Mouse (Mus musculus) layer of hippocampus, adult 2 months (tissue): ENCODE results near the gene Dock2. TPM values are rescaled to one million over a fixed set of nuclear protein-coding genes. Genes with fewer than 3 reads are reported as not detected.
"Not testable (repeated sequence)": the region's sequence is repeated elsewhere in the genome, so short reads cannot be mapped to it uniquely, and the experiment has no call there.

Source experiments
- DNase-seq, 2 experiments: peaks; one replicate each; pipeline ENCODE4 v3.0.0; 2022; ENCODE audit warnings: low spot score in 2 of 2
- H3K27ac ChIP-seq: fragments of 200-600 bp; 2 replicates; pipeline ENCODE4 v1.8.1; 2022
- H3K4me3 ChIP-seq: fragments of 200-600 bp; 2 replicates; pipeline ENCODE4 v1.8.1; 2022; ENCODE audit warnings: mild to moderate bottlenecking
- CTCF ChIP-seq: fragments of 200-600 bp; conservative IDR thresholded peaks from 2 replicates; pipeline ENCODE4 v1.8.1; 2022; ENCODE audit warnings: antibody characterized with exemption, mild to moderate bottlenecking, moderate library complexity
- long read RNA-seq, 2 experiments: library from polyadenylated mRNA; stranded (forward); transcript quantifications; one replicate each; pipeline ENCODE4 v2.0.0; 2021; ENCODE audit warnings: borderline mapping rate in 2 of 2
- total RNA-seq, 2 experiments: library from RNA; stranded (reverse); gene quantifications; 2 replicates each; pipeline ENCODE4 v1.2.3; 2021

Gene Dock2
- total RNA-seq, result 1 to 10 TPM; 3.1 to 3.4 TPM
- long read RNA-seq, experiment 1, full-length matches to known transcripts, result 1 of 2 reads
- long read RNA-seq, experiment 1, partial matches to known transcripts, result 0 of 2 reads
- long read RNA-seq, experiment 1, other reads (novel, unspliced or antisense), result 1 of 2 reads
- long read RNA-seq, experiment 2, full-length matches to known transcripts, result 1 of 1 reads
- long read RNA-seq, experiment 2, partial matches to known transcripts, result 0 of 1 reads
- long read RNA-seq, experiment 2, other reads (novel, unspliced or antisense), result 0 of 1 reads

DNA sequence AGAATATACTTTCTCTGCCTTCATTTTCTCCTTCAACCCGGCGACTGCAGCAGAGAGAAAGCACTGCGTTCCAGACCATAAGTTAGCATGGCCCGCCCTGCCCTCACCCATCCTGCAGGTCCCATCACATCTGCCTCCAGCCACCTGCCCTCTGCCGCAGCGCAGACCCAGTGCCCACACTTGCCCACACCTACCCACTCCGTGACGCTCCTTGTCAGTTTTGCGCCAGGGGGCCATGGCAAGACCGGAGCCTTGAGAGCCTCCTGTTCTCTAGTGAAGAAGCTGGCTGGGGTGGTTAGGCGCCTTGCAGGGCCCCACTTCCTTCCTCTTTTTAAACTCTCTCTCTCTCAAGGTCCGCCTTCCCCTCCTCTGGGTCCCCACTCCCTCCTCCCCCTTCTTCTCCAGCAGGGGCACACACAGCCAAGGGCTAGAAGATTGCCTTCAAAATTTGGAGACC lies at the start of gene Dock2:
Gene Dock2, minus strand, starts transcription at position 306 of the 457 bp plus-strand sequence.
- no peak for TF ChIP-seq CTCF
- no peak for DNase-seq
- no peak within 1 kb of the TSS; the same call in 1 of the 2 replicates for H3K4me3 ChIP-seq
- no peak within 1 kb of the TSS for H3K27ac ChIP-seq

DNA sequence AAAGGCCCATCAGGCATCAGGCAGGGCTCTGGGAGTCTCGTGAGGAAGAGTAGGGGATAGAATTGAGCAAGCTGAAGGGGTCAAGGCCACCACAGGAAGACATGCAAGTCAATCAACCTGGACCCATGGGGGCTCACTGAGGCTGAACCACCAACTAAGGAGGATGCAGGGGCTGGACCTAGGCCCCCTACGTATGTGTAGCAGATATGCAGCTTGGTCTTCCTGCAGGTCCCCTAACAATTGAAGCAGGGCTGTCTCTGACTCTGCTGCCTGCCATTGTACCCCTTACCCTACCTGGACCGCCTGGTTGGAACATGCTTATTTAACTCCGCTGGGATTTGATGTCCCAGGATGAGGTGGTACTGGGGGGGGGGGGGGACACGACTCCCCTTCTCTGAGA lies 49.0 kb upstream of the Dock2 start:
- DNase-seq, result no peak
- Histone ChIP-seq H3K27ac (no peak overlapping the region), H3K4me3 (no peak overlapping the region; the same call in 1 of the 2 replicates)
- no peak for TF ChIP-seq CTCF

DNA sequence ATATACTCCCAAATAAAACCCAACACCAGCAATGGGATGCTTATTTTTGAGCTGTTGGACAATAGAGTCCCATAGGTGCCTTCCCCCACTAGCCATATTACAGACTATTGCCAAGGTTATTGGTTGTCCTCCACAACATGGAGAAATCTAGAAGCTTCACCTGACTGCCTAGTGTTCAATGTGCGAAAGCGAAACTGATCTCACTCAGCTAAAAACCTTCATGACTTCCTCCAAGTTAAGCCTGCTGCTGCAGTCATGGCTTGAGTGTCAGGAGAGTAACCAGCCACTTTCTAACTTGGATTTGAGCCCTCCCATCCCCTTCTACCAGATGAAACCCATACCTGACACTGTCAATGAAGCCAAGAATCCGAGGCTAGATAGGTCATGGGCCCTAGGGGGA lies 44.1 kb upstream of the Dock2 start:
- Histone ChIP-seq H3K4me3 (no peak overlapping the region), H3K27ac (no peak overlapping the region)
- TF ChIP-seq CTCF, result no peak
- no peak for DNase-seq

DNA sequence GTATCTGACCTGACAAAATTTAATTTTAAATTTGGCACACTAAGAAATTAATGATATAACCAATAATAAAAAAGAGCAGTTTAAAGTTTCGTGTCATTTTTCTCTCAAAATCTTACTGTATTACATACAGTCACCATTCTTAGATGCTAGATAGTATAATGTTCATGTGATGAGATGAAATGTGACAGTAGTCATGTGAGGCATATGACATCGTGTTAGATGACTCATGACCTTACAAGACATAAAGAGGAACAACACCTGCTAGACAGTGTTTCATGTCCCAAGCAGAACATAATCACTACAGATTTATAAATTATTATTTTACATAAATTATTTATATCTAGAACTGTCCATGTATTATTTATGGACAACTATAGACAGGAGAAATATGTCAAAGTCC lies 43.2 kb upstream of the Dock2 start:
- TF ChIP-seq CTCF, result no peak
- no peak overlapping the region for H3K4me3 ChIP-seq
- no peak overlapping the region for H3K27ac ChIP-seq
- DNase-seq, result no peak

DNA sequence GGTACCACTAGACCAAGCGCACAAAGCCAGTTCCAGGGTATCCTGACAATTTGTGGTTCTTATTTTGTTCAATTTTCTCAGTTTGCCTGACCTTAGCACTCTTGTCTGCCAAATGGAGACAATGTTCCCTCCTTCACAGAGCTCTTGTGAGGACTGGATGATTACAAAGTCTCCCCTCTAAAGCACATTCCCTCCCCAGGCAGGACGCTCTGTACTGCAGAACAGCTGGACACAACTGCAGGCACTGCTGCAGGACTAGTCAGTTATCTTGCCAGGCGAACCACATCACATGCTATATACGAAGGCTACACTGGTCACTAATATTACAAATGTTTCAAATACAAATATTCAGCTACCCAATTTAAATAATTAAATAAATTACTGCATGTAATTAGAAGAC lies 41.1 kb upstream of the Dock2 start:
- no peak overlapping the region for H3K4me3 ChIP-seq
- DNase-seq, result no peak
- no peak for TF ChIP-seq CTCF
- no peak overlapping the region for H3K27ac ChIP-seq

DNA sequence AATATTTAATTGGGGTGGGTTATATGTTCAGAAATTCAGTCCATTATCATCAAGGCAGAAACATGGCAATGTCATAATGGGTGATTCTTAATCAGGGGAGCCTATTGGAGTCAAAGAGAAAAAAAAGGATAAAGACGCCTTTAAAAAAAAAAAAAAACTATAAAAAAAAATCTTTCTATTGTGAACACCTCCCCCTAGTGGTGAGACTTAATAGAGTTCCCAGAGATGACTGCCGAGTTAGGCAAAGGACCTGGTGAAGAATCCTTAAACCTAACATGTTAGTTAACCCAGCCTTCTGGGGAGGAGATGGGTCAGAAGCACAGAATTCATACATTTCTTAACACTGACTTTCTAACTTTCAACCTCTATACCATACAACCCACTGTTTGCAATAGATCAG lies 31.1 kb upstream of the Dock2 start:
- no peak overlapping the region for H3K4me3 ChIP-seq
- no peak overlapping the region for H3K27ac ChIP-seq
- DNase-seq, result peak in 1 of 2 experiments; percentile 16
- TF ChIP-seq CTCF, result peak; percentile 87

DNA sequence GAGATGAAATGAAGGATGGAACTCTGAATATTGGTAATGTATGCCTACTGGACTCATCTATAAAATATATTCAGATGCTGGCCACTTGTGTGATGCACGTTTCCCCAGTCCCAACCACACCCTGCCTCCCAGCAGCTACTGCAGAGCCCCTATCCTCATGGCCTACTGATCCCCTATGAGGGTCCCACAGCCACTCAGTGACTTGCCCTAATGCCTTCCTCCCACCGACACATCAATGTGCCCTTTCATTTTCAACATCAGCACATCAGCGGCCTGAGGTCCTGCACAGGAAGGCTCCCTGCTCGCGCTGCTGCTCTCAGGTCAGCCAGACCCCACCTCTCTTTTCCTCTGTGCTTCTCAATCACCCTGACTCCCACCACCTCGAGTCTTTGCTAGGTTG lies 30.6 kb upstream of the Dock2 start:
- no peak overlapping the region for H3K27ac ChIP-seq
- TF ChIP-seq CTCF, result no peak
- H3K4me3 ChIP-seq, result no peak overlapping the region
- DNase-seq, result no peak

DNA sequence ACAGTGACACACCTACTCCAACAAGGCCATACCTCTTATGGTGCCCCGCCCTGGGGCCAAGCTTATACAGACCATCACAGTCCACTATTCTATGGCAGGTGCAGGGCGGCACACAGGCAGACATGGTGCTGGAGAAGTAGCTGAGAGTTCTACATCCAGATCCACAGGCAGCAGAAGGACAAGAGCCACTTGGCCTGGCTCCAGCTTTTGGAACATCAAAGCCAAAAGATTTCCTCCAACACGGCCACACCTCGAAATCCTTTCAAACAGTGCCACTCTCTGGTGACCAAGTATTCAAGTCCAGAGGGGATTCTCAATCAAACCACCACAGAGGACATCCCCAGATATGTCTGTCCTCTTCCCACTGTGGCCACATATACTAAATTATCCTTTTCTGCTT lies 21.3 kb upstream of the Dock2 start:
- DNase-seq, H3K4me3 ChIP-seq: not testable (repeated sequence)

DNA sequence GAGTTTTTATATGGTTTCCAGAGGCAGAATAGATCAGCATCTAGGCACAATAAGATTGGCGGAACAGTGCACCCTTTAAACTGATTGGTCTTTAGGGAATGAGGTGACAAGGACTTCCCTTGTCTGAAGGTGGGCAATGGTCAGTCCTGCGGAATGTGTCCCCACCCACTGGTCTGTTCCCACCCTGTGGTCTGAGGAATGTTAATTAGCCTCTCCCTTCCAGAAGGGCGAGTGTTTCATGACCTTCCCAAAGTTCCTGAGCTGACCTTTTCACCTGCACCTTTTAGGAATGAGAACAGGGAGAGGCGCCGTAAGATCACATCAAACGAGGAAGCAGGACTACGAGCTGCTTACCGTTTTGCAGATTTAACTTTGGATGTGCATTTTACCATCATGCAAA lies 14.4 kb upstream of the Dock2 start:
- DNase-seq, H3K27ac ChIP-seq, H3K4me3 ChIP-seq: not testable (repeated sequence)

More for the DNA sequence above, 21.3 kb upstream of the Dock2 start:
- H3K27ac ChIP-seq, result not testable (repeated sequence)

DNA sequence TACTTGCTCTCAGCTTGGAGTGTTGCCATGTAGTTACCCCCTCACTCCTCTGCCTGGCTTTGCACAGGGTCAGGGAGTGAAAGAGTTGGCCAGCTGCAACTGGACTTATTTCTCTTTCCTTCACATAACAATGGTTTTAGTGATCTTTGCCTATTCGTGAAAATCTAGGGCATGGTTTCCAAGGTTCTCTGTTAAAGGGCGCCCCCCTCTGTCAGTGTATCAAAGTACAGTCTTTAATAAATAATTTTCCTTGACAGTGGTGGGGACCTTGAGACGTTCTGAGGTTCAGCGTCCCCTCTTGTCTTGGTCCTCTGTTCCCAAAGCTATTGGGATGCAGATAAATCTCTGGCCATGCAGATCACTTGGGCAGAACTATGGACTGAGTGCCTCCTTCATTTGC lies 12.4 kb upstream of the Dock2 start:
- H3K4me3 ChIP-seq, result no peak overlapping the region
- DNase-seq, result peak in 1 of 2 experiments; percentile 35
- no peak overlapping the region for H3K27ac ChIP-seq
- TF ChIP-seq CTCF, result peak; percentile 75

DNA sequence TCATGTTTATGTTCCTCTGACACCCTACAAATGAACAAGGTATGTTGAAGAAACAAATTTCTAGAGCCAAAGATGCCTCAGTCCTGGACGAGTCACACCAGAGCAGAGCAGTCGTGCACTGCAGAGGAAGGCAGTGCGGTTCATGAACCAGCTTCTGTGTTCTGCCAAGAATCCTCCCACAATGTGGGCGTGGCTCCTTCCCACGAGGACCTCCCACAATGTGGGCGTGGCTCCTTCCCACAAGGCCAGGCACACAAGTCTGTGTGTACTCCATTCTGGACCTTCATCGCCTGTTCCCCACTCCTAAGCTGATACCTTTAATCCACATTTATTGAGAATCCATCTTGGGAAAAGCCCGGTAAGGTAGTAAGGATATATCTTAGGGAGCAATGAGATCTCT lies 8.2 kb upstream of the Dock2 start:
- no peak for TF ChIP-seq CTCF
- H3K27ac ChIP-seq, result no peak overlapping the region
- H3K4me3 ChIP-seq, result no peak overlapping the region
- no peak for DNase-seq

DNA sequence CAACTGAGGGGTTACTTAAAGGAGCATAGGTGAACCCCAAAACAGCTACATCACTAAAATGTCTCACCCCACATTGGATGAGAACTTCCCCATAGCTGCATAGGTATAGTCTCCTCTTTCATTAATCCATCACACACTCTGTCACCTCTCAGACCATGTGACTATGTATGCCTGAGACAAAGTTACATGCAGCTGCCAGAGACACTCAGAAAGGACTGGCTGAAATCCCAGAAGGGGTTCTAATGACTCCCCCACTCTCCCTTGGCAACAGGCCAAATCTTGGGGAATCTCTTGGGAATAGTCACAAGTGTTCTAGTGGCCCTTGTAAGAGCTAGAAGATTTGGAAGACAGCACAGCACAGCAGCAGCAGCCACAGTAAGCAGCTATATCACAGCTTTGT lies 1.2 kb upstream of the Dock2 start:
- Histone ChIP-seq H3K4me3 (no peak overlapping the region), H3K27ac (no peak overlapping the region)
- DNase-seq, result no peak
- TF ChIP-seq CTCF, result no peak

DNA sequence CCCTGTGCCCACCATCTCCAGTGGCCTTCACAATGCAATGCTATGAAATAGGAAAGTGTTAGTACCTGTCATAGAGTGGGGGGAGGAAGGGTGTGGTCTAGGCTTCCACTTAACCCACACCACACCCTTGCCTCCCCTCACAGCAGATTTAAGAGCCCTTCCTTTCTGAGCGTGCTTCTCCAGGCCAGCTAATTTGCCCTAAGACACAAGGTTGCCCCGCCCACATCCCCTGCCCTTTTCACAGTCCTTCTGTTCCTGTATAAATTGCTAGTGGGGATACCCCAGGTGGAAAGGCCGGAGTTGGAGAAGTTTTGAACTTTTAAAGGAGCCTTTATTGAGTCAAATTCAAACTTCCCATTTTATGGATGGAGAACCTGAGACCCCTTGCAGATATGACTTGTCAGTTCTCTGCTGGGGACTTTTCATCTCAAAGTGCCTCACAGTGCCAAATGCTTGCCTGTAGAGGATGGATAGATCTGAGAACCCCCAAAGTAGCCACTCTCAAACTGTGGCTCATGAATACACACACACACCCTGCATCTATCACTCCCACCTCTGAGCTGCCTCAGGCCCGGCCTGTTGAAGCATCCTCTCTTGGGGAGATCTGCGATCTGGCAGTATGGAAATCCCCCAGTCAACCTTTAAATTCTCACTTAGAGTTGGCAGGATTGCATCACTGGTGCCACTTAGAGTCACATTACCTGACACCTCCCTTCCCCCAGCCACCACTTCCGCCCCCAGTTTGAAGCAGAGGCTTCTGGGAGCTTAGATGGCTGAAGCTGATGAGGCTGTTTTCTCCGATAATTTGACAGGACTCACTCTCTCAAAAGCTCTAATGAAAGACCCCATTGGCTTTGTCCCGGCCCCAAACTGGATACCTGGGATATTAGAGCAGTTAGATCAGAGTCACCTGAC lies 919 bp downstream of the Dock2 start:
- TF ChIP-seq CTCF, result no peak
- DNase-seq, result no peak
- H3K27ac ChIP-seq, result no peak overlapping the region
- no peak overlapping the region for H3K4me3 ChIP-seq
